Mouse (Mus musculus) thymus, adult 2 months (tissue): ENCODE results near the gene Tnfrsf12a. TPM values are rescaled to one million over a fixed set of nuclear protein-coding genes. Genes with fewer than 3 reads are reported as not detected.

Experiments
- DNase-seq: peaks from one replicate; pipeline ENCODE4 v3.0.0; 2021
- H3K27ac ChIP-seq: fragments of 200-500 bp; 2 replicates; pipeline ENCODE4 v1.5.1; 2012; ENCODE audit warnings: low read length, control low read depth; ENCODE audit not compliant: control insufficient read depth, insufficient read depth
- H3K27me3 ChIP-seq: fragments of 200-500 bp; 2 replicates; pipeline ENCODE4 v1.6.1; 2012; ENCODE audit warnings: mild to moderate bottlenecking, low read length, moderate library complexity, mixed read lengths; ENCODE audit not compliant: control insufficient read depth, insufficient read depth
- H3K36me3 ChIP-seq: fragments of 200-500 bp; 2 replicates; pipeline ENCODE4 v1.6.1; 2012; ENCODE audit warnings: mild to moderate bottlenecking, low read length, moderate library complexity; ENCODE audit not compliant: control insufficient read depth, insufficient read depth
- H3K4me1 ChIP-seq: fragments of 200-500 bp; replicated peaks from 2 replicates; pipeline ENCODE4 v1.6.1; 2012; ENCODE audit warnings: low read length; ENCODE audit not compliant: control insufficient read depth, insufficient read depth
- H3K4me3 ChIP-seq: fragments of 200-500 bp; 2 replicates; pipeline ENCODE4 v1.5.1; 2012; ENCODE audit warnings: mild to moderate bottlenecking, low read length, control low read depth, moderate library complexity; ENCODE audit not compliant: control insufficient read depth, insufficient read depth
- CTCF ChIP-seq: fragments of 200-500 bp; IDR thresholded peaks from 2 replicates; pipeline ENCODE4 v1.5.1; 2012; ENCODE audit warnings: mild to moderate bottlenecking, control low read depth, low read length, moderate library complexity, borderline replicate concordance; ENCODE audit not compliant: control insufficient read depth, poor library complexity, insufficient read depth; ENCODE audit errors: extremely low read depth
- POLR2A ChIP-seq: fragments of 200-500 bp; IDR thresholded peaks from 2 replicates; pipeline ENCODE4 v1.6.1; 2012; ENCODE audit warnings: mild to moderate bottlenecking, low read length, control low read depth, moderate library complexity; ENCODE audit not compliant: control insufficient read depth, poor library complexity, insufficient read depth; ENCODE audit errors: extremely low read depth
- WGBS: fragments of 180-500 bp; shearing (Covaris S2); methylation state at CpG from one replicate; pipeline ENCODE4 v1.1.7; 2018; 5-methylcytosine and 5-hydroxymethylcytosine counted together
- polyA plus RNA-seq: library from polyadenylated mRNA; depleted of rRNA; stranded (reverse); fragments of >200 nt; gene quantifications from 2 replicates; pipeline ENCODE4 v1.2.3, GENCODE M21; 2012

Tnfrsf12a gene
- polyA plus RNA-seq, 1 experiment: 10.2 TPM

DNA sequence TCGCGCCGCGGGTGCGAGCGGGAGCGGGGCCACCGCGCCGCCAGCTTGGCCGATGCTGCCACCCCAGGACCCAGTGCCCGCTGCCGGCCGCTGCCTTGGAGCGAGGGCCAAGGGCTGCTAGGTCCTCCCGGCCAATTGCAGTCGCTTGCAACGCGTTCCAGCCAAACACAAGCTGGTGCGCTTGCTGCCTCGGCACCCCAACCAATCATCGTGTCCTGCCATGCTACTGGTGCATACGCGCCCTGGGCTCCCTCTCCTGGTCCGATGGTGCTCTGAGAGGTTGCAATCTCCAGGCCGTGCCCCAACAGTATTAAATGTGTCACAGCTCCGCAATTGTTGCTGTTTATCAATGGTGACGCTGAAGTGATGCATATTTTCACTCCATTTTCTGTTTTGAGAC lies 22.8 kb upstream of the Tnfrsf12a start:
- TF ChIP-seq POLR2A: no peak
- Histone ChIP-seq H3K36me3 (no peaks in the 10 kb centered on the region), H3K4me1 (peaks cover 10% of the 10 kb centered on the region; the same call in 1 of the 2 replicates), H3K27ac (no peak overlapping the region), H3K27me3 (peaks cover 13% of the 10 kb centered on the region; the same call in 1 of the 2 replicates), H3K4me3 (peak overlapping the region; percentile 29)
- WGBS: under 1% methylated on average over 28 of the region's 28 CpGs
- DNase-seq: peak; percentile 81

DNA sequence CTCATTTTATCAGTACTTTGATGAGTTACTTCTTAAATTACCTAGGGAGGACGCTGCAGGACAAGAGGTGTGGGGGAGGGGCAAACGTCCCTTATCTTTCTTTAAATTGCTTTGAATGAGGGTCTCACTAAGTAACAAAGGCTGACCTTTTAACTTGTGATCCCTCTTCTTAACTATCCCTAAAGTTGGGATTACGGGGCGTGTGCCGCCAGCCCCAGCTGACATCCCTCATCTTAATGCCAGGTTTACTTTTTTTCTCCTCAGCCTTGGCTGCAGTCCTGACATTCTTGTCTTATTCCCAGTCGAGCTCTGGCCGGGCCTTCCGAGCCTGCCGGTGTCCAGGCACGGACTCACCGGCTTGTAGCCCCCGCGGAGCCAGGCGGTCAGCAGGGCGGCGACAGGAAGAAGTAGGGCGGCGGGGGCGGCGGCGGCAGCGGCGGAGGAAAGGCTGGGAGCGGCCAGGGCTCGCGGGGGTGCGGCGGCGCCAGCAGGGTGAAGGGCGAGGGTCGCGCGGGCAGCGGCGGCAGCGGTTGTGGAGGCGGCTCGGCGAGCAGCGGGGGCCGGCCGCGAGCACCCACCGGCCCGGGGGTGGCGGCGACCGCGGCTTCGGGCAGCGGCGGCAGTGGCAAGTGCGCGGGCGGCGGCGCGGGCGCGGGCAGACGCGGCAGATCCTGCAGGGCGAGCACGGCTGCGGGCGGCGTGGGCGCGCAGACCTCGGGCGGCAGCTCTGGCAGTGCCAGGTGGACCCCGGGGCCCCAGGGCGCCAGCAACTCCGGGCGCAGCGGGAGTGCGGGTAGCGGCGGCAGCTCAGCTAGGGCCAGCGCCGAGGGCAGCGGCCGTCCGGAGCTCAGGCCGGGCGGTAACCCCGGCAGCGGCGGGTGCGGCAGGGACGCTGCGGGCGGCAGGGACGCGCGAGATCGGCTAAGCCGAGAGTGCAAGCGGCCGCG lies 22.1 kb upstream of the Tnfrsf12a start:
- H3K27ac ChIP-seq: no peak overlapping the region
- WGBS: 6% methylated on average over 90 of the region's 101 CpGs
- H3K36me3 ChIP-seq: no peaks in the 10 kb centered on the region
- TF ChIP-seq CTCF (no peak), POLR2A (no peak)
- DNase-seq: peak; percentile 17
- H3K4me3 ChIP-seq: peak overlapping the region; percentile 29
- peaks cover 10% of the 10 kb centered on the region; the same call in 1 of the 2 replicates for H3K4me1 ChIP-seq
- H3K27me3 ChIP-seq: peaks cover 13% of the 10 kb centered on the region; the same call in 1 of the 2 replicates

DNA sequence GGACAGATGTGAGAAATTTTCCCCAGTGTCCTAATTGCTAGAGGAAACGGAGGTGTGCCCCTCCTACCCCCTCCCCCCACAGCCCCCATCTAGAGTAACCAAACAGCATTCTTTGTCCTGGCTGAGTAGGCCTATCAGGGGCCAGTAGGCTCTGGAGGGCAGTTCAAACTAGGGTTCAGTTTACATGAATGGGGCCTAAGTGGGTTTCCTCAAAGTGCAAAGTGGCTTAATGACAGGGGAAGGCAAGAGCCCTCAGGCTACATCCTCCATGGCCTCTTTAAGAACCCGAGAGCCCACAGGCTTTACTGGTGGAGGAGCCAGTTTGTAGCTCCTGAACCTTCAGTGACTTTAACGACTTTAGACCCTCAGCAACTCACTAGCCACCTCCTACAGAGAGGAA lies 18.5 kb upstream of the Tnfrsf12a start:
- no peak for DNase-seq
- TF ChIP-seq POLR2A (no peak), CTCF (no peak)
- no peak overlapping the region for H3K27ac ChIP-seq
- peaks cover 13% of the 10 kb centered on the region; the same call in 1 of the 2 replicates for H3K27me3 ChIP-seq
- no peaks in the 10 kb centered on the region for H3K36me3 ChIP-seq
- peaks cover 10% of the 10 kb centered on the region; the same call in 1 of the 2 replicates for H3K4me1 ChIP-seq
- no peak overlapping the region for H3K4me3 ChIP-seq
- WGBS: 74% methylated on average over 3 of the region's 3 CpGs

DNA sequence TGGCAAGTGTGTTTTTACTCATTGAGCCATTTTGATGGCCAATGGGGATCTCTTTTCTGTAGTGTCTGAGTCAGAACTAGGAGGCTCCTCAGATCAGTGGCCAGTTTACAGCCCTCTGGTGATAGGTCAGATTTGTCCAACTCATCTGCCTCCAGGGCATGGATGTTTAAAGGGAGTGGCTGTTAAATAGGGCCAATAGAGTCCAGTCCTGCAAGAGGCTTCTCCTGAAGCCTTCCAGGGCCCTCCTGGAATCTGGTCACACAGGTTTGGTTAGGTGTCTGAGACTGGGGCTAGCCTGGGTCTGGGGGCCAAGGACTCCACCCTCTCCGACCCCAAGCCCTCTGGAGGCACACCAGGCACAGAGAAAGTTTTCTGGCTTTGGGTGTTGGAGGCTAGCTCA lies 17.2 kb upstream of the Tnfrsf12a start:
- TF ChIP-seq POLR2A (no peak), CTCF (no peak)
- Histone ChIP-seq H3K27me3 (peaks cover 4% of the 10 kb centered on the region; the same call in 1 of the 2 replicates), H3K36me3 (no peaks in the 10 kb centered on the region), H3K27ac (no peak overlapping the region), H3K4me3 (no peak overlapping the region), H3K4me1 (peaks cover 4% of the 10 kb centered on the region; the same call in 1 of the 2 replicates)
- no peak for DNase-seq
- WGBS: 96% methylated on average over 1 of the region's 1 CpGs

DNA sequence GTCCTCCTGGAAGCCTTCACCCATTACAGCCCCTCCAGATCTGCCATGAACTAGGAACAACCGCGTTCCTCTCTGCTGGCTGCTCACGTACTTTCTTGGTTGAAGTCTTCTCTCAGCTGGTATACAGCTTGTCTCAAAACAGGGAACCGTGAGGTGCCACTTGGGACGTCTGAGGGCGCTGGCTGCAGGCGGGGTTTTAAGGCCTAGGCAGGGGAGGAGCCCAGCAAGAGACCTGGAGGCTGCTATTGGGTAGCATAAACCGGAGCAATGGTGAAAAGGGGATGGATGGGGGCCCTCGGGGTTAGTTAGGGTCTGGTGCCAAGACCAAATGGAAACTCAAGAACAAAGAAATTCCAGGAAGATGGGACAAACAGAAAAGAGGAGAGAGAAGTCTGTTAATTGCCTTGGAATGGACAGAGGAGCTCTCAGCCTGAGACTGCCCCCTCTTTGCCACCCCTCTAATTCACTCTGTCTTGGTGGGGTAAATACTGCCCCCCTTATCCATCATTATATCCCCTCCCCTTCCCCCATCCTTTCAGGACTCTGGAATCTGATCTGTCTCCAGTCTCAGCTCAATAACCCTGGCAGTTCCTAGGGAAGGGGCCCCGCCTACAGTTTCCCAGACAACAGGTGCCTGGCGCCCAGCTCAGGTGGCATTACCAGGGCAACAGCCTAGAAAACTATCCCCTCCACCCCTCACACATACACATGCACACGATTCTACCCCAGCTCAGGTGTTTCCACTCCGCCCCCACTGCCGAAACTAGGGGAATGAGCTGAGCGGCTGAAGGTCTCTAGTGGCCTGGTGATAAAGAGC lies 6.8 kb upstream of the Tnfrsf12a start, which contains the start of gene Cldn9:
TSS of gene Cldn9 (minus strand) at position 171 of the 817 bp plus-strand sequence.
- H3K4me1 ChIP-seq: peaks cover 3% of the 10 kb centered on the region
- WGBS: 50% methylated on average over 15 of the region's 15 CpGs
- DNase-seq: no peak
- H3K4me3 ChIP-seq: no peak within 1 kb of the TSS
- H3K27ac ChIP-seq: no peak within 1 kb of the TSS
- no peaks in the 10 kb centered on the region for H3K36me3 ChIP-seq
- TF ChIP-seq POLR2A (no peak), CTCF (no peak)
- peaks cover 7% of the 10 kb centered on the region; the same call in 1 of the 2 replicates for H3K27me3 ChIP-seq

DNA sequence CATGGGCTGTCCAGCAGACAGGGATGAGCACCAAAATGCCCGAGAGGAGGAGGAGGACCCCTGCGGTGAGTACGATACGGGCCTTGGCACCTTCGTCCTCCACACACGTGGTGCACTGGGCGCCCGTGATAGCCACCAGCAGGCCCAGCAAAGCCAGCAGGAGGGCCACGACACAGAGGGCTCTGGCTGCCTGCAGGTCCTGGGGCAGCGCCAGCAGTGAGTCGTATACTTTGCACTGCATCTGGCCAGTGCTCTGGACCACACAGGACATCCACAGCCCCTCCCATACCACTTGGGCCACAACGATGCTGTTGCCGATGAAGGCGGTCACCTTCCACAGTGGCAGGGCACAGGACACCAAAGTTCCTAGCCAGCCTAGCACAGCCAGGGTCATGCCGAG lies 6.0 kb upstream of the Tnfrsf12a start:
- Histone ChIP-seq H3K27me3 (peaks cover 7% of the 10 kb centered on the region; the same call in 1 of the 2 replicates), H3K4me3 (no peak overlapping the region), H3K27ac (no peak overlapping the region), H3K4me1 (peaks cover 3% of the 10 kb centered on the region), H3K36me3 (no peaks in the 10 kb centered on the region)
- 75% methylated on average over 15 of the region's 15 CpGs for WGBS
- DNase-seq: no peak
- TF ChIP-seq CTCF (no peak), POLR2A (no peak)
